Mouse (Mus musculus) spleen, embryonic (tissue): ENCODE results near the gene Adgrg3.

ENCODE experiments used
- CTCF ChIA-PET: fragments of 350-600 bp; sonication (Branson Sonifier 250); formaldehyde crosslinking; loops from one replicate; lab custom pipeline; 2022; lab: Charles Lee

Gene Adgrg3

DNA sequence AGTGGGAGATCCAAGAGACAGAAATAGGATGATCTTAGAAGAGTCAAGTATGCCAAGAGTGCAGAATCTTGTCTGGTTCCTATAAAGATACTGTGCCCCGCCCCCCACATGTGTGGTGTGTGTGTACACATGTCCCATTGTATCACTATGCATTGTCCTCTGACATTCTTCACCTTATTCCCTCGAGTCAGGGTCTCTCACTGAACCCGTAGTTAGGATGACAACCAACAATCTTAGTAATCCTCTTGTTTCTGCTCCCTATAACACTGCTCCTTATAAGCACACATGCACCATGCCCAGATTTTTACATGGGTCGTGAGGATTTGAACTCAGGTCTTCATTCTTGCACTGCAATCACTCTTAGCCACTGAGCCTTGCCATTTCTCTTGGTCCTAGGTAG lies 61.8 kb downstream of the Adgrg3 start:
- CTCF ChIA-PET: interaction anchor here (0.6 kb wide), 1 partner anchor 204 kb away, joined by 3 read pairs; no protein-coding TSS in a partner anchor

DNA sequence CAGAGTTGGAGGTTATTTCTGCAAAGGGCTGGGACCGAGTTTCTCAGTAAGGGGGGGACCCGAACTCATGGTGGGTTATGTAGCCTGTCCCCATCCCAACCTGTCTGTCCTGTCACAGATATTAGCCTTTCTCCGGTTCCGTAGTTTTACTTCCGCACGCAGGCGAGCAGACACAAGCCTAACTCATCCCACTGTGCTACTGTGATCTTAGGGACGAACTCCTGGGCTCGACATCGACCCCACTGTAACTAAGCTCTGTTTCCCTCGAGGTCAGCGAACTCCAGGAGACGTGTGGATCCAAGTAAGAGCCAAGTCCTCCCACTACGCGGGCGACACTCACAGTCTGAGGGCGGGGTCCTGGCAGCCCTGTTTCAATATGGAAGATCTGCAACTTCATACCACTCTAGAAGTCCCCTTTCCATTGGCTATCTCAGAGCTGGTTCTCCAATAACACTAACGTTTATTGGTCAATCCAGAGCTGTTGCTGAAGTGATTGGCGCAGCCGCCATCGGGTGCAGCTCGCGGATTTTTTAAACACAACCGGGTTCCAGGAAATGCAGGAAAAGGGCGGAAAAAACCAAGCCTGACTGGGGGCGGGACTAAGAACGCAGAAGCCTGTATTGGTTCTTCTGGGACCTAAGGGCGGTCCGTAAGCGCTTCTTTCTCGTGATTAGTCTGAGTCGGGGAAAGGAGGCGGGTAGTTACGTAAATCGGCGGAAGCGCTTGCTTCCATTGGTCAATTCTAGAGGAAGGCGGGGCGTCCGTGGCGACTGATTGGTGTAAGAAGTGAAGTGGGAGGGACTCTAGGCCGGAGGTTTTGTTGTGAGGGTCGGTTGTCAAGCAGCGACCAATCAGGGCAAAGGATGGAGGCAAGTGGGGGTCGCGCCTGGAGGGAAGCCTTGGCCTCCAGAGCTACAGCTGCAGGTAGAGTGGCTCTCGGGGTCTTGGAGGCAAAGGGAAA lies 63.2 kb downstream of the Adgrg3 start, which contains the start of gene Katnb1:
Gene Katnb1, plus strand, starts transcription at position 806 of the 961 bp plus-strand sequence.
- CTCF ChIA-PET: interaction anchor here (0.6 kb wide), 1 partner anchor 166 kb away, joined by 4 read pairs; no protein-coding TSS in a partner anchor

DNA sequence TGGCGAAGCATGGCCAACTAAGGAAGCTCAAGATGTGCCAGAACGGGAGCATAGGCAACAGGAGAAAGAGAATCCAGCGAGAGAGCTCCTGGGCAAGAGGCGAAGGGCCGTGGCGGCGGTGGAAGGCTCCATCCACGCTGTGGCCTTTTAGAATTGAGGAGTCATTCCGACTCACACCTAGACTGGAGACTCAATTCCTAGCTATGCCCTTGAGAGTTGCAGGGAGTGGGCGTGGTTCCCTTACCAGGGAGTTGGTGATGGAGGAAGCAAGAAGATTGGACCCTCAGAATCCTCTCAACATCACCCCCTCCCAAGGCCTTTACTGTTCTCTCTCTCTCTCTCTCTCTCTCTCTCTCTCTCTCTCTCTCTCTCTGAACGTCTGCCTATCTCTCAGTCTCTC lies 64.2 kb downstream of the Adgrg3 start:
- CTCF ChIA-PET: no interaction called here

DNA sequence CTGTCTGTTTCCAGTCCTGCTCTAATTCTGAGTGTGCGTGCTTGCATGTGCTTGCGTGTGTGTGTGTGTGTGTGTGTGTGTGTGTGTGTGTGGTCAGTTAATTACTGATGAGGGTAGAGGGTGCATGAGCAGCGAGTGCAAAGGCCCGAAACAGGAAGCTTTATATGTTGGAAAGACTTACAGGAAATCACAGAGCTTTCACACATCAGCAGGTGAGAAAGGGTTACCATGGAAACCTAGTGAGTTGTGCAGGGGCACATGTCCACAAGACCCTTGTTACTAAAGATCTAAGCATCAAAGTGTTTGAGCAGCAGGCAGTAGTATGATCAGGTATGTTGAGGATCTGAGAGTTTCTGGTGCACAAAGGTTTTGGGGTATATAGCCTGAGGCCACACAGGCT lies 66.8 kb downstream of the Adgrg3 start:
- CTCF ChIA-PET: no interaction called here

DNA sequence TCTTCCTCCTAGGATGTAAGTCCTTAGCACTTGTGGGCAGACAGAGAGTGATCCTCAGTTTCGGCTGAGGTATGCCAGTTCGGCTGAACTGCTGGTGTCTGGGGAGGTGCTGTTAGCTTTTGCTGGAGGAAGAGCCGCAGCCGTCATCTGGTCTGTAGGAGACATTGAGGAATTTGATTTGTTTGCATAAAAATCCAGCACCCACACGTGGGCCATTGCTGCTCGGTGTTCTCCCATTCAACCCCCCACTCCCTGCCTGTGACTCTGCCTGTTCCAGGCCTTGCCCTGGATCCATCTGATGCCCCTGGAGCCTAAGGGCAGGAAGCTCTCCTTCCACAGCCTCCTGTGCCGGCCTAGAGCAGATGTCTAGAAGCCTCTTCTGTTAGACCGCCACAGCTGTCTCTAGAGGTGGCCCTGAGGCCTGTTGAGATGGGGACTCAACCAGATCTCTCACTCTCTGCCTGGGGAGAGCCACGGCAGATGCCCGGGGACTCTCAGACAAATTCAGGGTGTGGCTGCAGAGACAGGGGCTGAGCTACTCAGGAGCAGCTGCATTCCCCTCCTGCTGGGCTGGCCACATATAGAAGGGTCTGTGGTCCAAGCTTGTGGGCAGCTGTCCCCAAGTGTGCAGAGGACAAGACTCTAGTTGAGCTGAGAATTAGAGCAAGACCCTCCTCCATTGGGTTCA lies 67.4 kb downstream of the Adgrg3 start:
- CTCF ChIA-PET: no interaction called here

DNA sequence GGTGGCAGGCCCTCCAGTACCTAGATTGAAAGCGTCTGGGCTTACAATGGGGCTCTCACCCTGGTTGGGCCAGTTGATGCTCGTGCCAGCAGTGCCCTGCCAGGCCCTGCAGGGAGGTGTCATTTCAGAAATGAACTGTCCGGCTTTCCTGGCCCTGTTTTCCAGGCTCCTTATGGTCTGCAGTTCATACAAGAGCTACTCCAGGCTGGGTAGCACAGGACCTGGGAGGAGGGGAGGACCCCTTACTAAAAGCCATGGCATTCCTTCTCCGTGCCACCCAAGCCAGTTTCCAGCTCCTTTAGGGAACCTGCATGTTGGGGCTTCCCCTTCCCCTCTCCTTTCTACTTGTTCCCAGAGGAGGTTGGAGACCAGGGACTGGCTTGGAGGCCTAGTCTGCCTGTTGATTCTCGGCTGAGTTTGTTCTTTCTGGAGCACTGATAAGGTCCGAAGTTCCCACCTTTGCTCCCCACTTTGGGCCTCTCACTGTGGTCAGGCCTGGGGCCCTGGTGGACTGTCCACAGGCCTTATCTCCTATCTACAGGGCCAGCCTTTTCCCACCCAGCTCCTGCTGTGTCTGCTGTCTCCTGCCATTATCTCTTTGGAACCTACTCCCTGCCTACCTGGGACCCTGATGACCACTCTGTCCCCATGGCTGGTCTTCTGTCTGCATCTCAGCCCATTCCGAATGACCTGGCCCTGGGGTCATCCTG lies 68.1 kb downstream of the Adgrg3 start:
- CTCF ChIA-PET: no interaction called here

DNA sequence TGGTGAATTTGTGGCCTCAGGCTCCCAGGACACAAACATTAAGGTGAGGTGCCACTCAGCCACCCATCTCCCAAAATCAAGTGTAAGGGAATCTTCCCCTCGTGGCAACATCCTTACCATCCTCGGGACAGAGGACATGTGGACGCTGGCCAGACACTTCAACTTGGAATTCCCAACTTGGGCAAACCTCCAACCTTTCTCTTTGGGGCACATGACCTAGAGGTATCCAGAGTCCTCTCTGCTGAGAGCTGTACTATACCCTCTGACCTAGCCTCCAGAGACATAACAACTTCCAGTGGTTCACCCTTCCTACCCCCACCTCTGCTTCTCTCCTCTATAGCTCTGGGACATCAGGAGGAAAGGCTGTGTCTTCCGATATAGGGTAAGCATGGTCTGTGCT lies 76.1 kb downstream of the Adgrg3 start:
- CTCF ChIA-PET: no interaction called here
